Mouse (Mus musculus): ENCODE measurements at regions not wholly inside any gene's neighbourhood (a gene's known extent, or its start where the extent isn't known, plus 50 kb on each side); places are given as distances from the start of the nearest gene placed in this dataset.

GRCm38 (mm10) chr8:41485163-41485562, 68.3 kb upstream of the Frg1 start:
- DNase-seq (ENCODE audit: low spot score), result no peak

- DNase-seq (ENCODE audit: low spot score), result no peak
These were observed 66.4 kb upstream of the Frg1 start for GRCm38 (mm10) chr8:41483297-41483696.

- no peak for DNase-seq (ENCODE audit: low spot score)
These were observed 56.3 kb upstream of the Frg1 start for GRCm38 (mm10) chr8:41472992-41473699.

- no peak for DNase-seq (ENCODE audit: low spot score)
These were observed 55.4 kb upstream of the Frg1 start for GRCm38 (mm10) chr8:41472233-41472632.
